Mouse (Mus musculus): ENCODE data around the gene Vti1a. TPM values are rescaled to one million over a fixed set of nuclear protein-coding genes. Genes with fewer than 3 reads are reported as not detected.

The Vti1a gene
- polyA plus RNA-seq, 1 experiment from 2014 or later = 19.6 TPM

DNA sequence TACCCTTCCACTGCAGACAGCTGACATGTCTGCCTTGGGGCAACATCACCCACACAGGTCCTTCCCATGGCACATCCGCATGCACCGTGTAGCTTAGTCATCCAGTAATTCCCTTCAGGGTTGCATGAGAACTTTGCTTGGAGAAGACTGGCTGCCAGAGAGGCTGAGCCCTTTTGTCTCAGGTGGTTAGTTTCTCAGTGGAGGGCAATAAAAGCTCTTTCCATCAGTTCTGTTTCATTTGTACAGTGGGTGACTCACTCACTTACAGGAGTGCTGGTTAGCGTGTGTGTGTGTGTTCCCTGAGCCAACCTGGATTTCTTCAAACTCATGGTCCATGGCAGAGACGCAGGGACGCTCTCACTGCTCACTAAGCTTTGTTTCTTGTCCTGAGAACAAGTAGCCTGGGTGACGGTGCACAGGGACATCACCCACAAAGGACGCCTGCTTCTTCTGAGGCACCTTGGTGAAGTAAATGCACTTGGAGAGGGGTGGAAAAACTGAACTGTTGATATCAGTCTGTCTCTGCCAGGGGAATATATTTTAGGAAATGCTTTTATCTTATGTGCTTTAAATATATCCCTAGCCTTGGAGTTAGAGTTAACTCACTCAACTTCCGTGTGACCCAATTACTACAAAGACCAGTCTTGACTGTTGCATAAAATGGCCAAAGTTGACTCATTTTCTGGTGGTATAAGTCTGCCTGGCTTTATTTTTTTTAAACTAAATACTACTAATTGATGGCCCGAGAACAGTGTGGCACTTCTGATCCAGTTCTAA is 254.6 kb downstream of the Vti1a start:
- no peak overlapping the region for H3K4me3 ChIP-seq
- H3K27me3 ChIP-seq (replicated peaks) = no peaks in the 10 kb centered on the region
- H3K4me2 ChIP-seq = no peak overlapping the region
- peaks cover 66% of the 10 kb centered on the region for H3K4me1 ChIP-seq (replicated peaks)
- ATAC-seq (ENCODE audit: insufficient number of reproducible peaks, low FRiP score) = no peak
- H3K27ac ChIP-seq (ENCODE audit: poor library complexity, severe bottlenecking) = peak overlapping the region; percentile 48
- WGBS = 66% methylated on average over 9 of the region's 9 CpGs
- 0 out of 2 replicates have a peak overlapping the region, but pooled peaks have one; percentile 1 for H3K9ac ChIP-seq
- H3K9me3 ChIP-seq (replicated peaks) = no peaks in the 10 kb centered on the region
- H3K36me3 ChIP-seq = no peaks in the 10 kb centered on the region

DNA sequence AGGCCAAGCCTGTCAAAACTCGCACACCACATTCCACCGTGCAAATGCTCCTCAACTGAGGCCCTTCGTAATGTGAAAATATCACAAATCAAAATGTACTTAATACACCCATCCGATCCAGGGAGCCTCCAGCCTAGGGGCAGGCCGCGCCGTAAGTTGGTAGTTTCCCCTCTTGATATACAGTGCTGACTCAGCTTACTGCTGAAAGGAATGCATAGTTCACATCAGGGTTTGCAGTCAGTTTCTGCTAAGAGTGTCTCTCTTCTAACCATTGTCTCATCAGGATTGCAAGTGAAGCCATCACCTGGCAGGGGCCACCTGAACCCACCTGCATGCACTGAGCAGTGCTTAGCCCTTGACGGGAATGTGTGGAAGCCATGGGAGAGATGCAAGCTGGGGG is 255.4 kb downstream of the Vti1a start:
- Histone ChIP-seq H3K4me3 (no peak overlapping the region), H3K9ac (no peak overlapping the region), H3K27me3 (replicated peaks) (no peaks in the 10 kb centered on the region), H3K9me3 (replicated peaks) (no peaks in the 10 kb centered on the region), H3K4me1 (replicated peaks) (peaks cover 58% of the 10 kb centered on the region), H3K4me2 (no peak overlapping the region), H3K36me3 (no peaks in the 10 kb centered on the region), H3K27ac (ENCODE audit: poor library complexity, severe bottlenecking) (no peak overlapping the region)
- no peak for ATAC-seq (ENCODE audit: insufficient number of reproducible peaks, low FRiP score)
- 85% methylated on average over 8 of the region's 8 CpGs for whole genome bisulfite sequencing

DNA sequence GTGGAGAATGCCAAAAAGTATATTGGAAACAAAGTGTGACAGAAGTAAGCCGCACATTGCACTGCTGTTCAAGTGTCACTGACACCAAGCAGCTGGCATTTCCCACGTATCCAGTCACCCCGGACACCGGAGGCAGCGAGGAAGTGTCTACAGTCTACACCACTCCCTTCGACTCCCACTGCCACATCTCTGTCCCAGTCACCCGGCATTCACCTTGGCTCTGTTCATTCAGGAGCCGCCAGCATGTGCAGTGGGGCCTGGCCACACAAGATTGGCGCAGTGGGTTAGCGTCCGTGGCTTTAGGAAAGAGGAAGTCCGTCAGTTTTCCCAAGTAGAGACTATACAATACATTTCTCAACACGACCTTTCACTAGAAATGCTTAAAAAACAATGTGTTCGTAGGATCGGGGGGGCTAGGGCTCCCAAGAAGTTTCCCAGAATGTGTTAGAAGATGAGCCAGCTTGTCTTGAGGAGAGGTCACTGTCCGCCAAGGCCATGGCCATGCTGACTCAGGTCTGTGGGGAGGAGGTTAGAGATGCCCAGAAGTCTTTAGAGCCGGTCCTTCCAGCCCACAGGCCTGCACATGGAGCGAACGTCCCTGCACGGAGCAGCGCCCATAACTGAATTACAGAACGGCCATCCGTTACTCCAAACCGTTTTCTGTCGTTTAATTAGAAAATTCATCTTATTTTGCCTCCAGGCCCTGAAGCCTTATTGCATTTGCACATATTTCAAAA is 261.4 kb downstream of the Vti1a start:
- H3K27me3 ChIP-seq (replicated peaks) = no peaks in the 10 kb centered on the region
- no peak overlapping the region for H3K9ac ChIP-seq
- ATAC-seq (ENCODE audit: insufficient number of reproducible peaks, low FRiP score) = no peak
- no peaks in the 10 kb centered on the region for H3K36me3 ChIP-seq
- H3K4me2 ChIP-seq = no peak overlapping the region
- whole genome bisulfite sequencing = 78% methylated on average over 25 of the region's 25 CpGs
- peaks cover 40% of the 10 kb centered on the region for H3K4me1 ChIP-seq (replicated peaks)
- no peak overlapping the region for H3K27ac ChIP-seq (ENCODE audit: poor library complexity, severe bottlenecking)
- no peaks in the 10 kb centered on the region for H3K9me3 ChIP-seq (replicated peaks)
- no peak overlapping the region for H3K4me3 ChIP-seq

DNA sequence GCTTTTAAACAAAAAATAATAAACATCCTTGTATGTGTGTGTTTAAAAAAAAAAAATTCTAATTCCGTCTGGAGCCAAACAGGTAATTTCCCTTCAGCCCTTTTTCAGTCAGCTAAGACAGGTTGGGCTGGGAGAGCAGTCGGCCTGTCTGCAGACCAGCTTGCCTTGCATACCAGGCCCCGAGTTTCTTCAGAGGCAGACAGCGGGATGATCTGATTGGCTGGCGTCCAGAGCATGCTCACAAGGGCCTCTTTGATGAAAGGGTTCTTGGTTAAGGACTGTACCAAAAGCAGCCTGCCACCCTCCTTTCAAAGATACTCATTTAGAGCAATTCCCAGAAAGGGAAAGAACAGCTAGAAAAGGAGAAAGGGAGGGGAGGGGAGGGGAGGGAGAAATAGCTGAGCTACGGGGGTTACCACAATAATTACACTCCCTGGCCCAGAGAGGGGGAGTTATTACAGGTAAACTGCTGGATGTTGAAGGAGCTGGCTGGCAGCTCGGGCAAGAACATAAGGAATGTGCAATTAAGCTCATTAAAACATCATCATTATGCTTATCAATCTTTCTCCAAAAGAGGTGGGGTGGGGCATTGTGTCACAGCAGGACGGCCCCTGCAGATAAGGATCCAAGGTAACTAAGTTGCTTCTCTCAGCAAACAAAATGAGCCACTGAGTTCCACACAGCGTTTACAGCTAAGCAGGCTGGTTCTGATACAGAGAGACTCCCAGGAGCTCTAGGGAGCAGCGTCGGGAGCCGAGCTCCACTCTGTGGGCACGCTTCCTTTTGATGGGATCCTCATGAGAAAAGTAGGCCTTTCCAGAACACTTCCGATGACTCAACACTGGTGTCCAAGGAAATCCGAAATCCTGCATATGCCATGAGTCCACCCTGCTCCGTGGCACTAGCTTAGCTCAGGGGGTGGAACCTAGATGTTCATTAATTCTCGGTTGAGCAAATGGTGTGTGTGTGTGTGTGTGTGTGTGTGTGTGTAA is 262.3 kb downstream of the Vti1a start:
- Histone ChIP-seq H3K4me2 (peak overlapping the region; percentile 7; the same call in 1 of the 2 replicates), H3K27ac (ENCODE audit: poor library complexity, severe bottlenecking) (no peak overlapping the region), H3K9me3 (replicated peaks) (no peaks in the 10 kb centered on the region), H3K36me3 (no peaks in the 10 kb centered on the region), H3K4me1 (replicated peaks) (peaks cover 31% of the 10 kb centered on the region), H3K4me3 (no peak overlapping the region), H3K9ac (no peak overlapping the region), H3K27me3 (replicated peaks) (no peaks in the 10 kb centered on the region)
- 43% methylated on average over 17 of the region's 17 CpGs for whole genome bisulfite sequencing
- no peak for ATAC-seq (ENCODE audit: insufficient number of reproducible peaks, low FRiP score)

DNA sequence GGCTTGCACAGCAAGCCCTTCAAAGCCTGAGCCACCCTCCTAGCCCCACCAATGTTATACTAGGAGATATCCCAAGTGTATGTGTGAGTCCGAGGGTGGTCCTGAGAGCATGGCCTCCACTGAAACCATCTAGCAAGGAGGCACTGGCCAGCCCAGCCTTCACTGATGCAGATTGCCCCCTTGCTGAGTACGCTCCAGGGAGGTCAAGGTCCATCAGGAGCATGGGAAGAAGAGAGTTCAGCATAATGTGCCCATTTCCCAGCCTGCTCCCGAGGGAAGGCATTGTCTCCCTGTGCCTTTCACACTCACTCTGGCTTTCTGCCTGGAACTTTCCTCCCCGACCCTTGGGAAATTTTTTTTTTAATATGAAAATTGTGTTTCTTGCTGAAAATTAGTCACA is 263.2 kb downstream of the Vti1a start:
- Histone ChIP-seq H3K4me3 (no peak overlapping the region), H3K4me2 (no peak overlapping the region), H3K27me3 (replicated peaks) (no peaks in the 10 kb centered on the region), H3K4me1 (replicated peaks) (peaks cover 31% of the 10 kb centered on the region), H3K27ac (ENCODE audit: poor library complexity, severe bottlenecking) (no peak overlapping the region), H3K9ac (no peak overlapping the region), H3K9me3 (replicated peaks) (no peaks in the 10 kb centered on the region), H3K36me3 (no peaks in the 10 kb centered on the region)
- ATAC-seq (ENCODE audit: insufficient number of reproducible peaks, low FRiP score) = no peak
- WGBS = 83% methylated on average over 4 of the region's 4 CpGs

DNA sequence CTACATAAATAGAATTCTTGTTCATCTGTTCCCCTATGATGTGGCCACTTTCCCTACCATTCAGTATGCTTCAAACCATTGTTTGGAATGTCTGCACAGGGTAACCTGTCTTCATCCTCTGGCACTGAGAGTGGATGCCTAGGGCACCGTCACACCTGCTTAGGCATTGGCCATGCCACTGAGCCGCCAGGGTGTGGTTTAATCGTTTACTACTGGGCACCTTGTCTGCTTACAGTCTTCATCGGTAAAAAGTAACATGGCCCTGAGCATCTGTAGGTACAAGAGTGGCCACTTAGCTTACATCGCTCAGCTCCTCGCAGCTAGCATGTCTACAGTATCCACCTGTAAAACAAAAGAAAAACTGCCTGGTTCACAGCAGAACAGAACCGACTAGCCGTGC is 264.1 kb downstream of the Vti1a start:
- H3K4me1 ChIP-seq (replicated peaks) = peaks cover 31% of the 10 kb centered on the region

DNA sequence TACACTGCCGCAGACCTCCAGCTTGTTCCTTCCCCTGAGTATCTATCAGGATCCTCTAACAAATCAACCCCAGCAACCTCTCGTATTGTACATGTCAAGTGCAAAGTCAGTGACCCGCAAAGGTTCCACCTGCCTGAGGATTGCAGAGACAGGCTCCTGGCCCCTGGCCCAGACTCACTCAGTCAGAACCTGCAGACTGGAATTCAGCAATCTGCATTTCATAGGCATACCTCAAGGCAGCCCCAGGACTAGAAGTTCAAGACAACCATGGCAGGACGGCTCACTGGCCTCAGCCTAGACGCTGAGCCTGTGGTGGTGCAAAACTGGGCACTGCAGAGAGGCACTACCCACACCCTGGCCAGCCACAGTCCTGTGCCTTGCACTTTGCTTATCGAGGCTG is 264.6 kb downstream of the Vti1a start:
- Histone ChIP-seq H3K27me3 (replicated peaks) (no peaks in the 10 kb centered on the region), H3K4me3 (no peak overlapping the region), H3K4me1 (replicated peaks) (peaks cover 32% of the 10 kb centered on the region), H3K9ac (no peak overlapping the region), H3K36me3 (no peaks in the 10 kb centered on the region), H3K4me2 (no peak overlapping the region), H3K27ac (ENCODE audit: poor library complexity, severe bottlenecking) (no peak overlapping the region; the same call in 1 of the 2 replicates), H3K9me3 (replicated peaks) (no peaks in the 10 kb centered on the region)
- 0 out of 2 replicates have a peak, but pooled peaks have one; percentile 18 for ATAC-seq (ENCODE audit: insufficient number of reproducible peaks, low FRiP score)
- 72% methylated on average over 6 of the region's 6 CpGs for WGBS

More for the DNA sequence above, 264.1 kb downstream of the Vti1a start:
- Histone ChIP-seq H3K27ac (ENCODE audit: poor library complexity, severe bottlenecking) (no peak overlapping the region), H3K27me3 (replicated peaks) (no peaks in the 10 kb centered on the region), H3K4me3 (no peak overlapping the region), H3K4me2 (no peak overlapping the region), H3K9ac (no peak overlapping the region), H3K36me3 (no peaks in the 10 kb centered on the region), H3K9me3 (replicated peaks) (no peaks in the 10 kb centered on the region)
- no peak for ATAC-seq (ENCODE audit: insufficient number of reproducible peaks, low FRiP score)
- WGBS = 90% methylated on average over 8 of the region's 8 CpGs

DNA sequence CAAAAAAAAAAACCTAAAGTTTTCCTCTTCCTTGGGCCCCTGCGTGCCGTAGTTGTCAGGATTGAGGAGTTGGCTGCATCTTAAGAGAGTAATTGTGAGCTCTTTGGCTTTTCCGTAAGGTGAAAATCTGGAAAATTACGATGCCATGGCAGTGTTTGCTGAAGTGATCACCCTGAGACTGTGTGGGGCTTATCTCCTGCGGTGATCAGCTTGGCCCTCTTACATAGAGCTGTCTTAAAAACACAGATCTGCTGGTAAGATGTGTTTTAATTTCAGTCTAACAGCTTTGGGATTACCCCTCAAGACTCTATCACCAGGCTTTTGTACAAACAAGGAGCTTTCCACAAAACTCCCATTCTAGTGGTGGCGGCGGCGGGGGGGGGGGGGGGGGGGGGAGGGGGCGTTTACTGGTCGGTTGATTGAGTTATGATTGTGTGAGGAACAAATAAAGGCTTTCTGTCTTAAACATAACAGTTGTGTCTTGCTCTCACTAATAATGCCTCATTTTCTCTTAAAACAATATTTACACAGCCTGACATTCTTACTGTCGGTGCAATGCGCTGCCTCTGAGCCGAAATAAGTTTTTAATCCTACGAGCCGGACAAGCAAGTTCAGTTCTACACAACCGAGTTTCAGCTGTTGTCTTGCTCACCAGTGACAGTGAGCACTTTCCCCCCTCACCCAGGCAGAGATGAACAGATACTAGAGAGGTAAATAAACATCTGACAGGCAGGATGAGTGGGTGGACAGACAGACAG is 267.0 kb downstream of the Vti1a start:
- no peak overlapping the region for H3K27ac ChIP-seq (ENCODE audit: poor library complexity, severe bottlenecking)
- no peak overlapping the region for H3K9ac ChIP-seq
- no peak overlapping the region for H3K4me3 ChIP-seq
- H3K27me3 ChIP-seq (replicated peaks) = no peaks in the 10 kb centered on the region
- no peaks in the 10 kb centered on the region for H3K36me3 ChIP-seq
- no peak overlapping the region for H3K4me2 ChIP-seq
- 69% methylated on average over 14 of the region's 16 CpGs for WGBS
- no peak for ATAC-seq (ENCODE audit: insufficient number of reproducible peaks, low FRiP score)
- H3K9me3 ChIP-seq (replicated peaks) = no peaks in the 10 kb centered on the region
- H3K4me1 ChIP-seq (replicated peaks) = peaks cover 27% of the 10 kb centered on the region

DNA sequence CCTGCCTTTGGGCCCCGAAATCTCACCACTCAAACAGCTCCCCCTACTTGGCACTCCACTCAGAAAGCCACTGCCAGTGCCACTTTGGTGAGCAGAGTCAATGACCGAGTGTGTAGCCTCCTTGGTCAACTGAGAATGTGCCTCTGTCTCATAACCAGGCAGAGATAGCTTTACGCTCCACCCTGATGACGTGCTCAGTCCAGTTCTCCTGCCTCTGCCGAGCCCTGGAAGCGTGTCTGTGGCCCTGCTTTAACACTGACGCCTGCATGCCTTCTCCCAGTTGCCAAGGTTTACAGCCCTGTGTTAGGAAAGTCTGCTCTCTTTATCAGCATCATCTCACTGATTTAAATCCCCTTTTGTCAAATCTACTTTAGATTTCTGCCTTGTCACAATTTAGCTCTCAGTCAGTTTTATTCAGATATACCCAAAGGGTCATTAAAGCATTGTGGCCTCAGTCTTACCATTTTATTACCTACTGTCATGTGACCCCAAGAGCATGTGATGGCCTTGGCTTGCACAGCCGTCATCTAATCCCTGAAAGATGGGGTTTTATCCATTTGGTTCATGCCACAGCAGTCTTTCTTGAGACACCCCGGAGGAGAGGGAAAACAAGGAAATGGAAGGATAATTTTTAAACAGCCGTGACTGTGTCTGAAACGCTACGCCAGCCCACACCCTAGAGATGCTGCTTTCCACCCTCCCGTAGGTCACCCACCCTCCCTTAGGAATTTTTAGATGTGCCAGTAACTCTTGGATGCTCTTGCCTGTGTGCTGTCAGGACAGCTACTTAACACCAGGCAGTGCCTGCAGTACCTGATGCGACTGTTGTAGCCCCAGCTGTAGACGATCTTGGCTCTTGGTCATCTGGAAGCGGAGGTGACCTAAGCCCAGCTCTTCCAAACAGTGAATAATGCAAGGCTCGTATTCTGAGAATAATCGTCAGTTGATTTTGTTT is 269.5 kb downstream of the Vti1a start:
- H3K27ac ChIP-seq (ENCODE audit: poor library complexity, severe bottlenecking) = no peak overlapping the region
- H3K9me3 ChIP-seq (replicated peaks) = no peaks in the 10 kb centered on the region
- ATAC-seq (ENCODE audit: insufficient number of reproducible peaks, low FRiP score) = no peak
- no peak overlapping the region for H3K4me3 ChIP-seq
- no peaks in the 10 kb centered on the region for H3K36me3 ChIP-seq
- no peak overlapping the region for H3K4me2 ChIP-seq
- no peak overlapping the region; the same call in 1 of the 2 replicates for H3K9ac ChIP-seq
- peaks cover 26% of the 10 kb centered on the region for H3K4me1 ChIP-seq (replicated peaks)
- 53% methylated on average over 18 of the region's 18 CpGs for WGBS
- H3K27me3 ChIP-seq (replicated peaks) = peaks cover 8% of the 10 kb centered on the region
